Mouse (Mus musculus): ENCODE results near the gene Mlxip. TPM values are rescaled to one million over a fixed set of nuclear protein-coding genes. Genes with fewer than 3 reads are reported as not detected.

Gene Mlxip
- polyA plus RNA-seq, 1 experiment from 2014 or later: 20.7 TPM

DNA sequence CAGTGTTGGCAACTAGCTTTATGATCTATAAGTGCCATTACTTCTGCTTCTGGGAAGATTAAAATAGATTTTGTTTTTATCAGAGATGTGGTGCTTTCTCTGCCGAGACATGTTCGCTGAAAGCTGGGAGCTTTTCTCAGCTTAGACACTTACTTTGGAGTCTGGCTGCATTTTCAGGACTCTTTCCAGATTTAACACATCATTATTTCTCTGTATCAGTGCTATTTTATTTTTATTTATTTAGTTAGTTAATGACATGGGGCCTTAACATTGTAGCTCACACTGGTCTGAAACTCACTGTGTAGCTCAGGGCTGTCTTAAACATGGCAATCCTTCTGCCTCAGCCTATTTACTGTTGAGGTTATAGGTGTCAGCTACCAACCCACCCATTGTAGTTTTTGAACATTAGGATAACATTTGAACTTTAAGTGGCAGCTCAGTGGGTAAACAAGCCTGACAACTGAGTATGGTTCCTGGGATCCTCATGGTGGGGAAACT, 19.3 kb downstream of the Mlxip start:
- no peaks in the 10 kb centered on the region for H3K27me3 ChIP-seq
- peaks cover 5% of the 10 kb centered on the region; the same call in 1 of the 2 replicates for H3K36me3 ChIP-seq
- 92% methylated on average over 2 of the region's 2 CpGs for WGBS
- H3K4me3 ChIP-seq: no peak overlapping the region
- no peak overlapping the region for H3K9ac ChIP-seq
- peaks cover 18% of the 10 kb centered on the region for H3K4me1 ChIP-seq
- no peak for ATAC-seq (ENCODE audit: low FRiP score)
- H3K4me2 ChIP-seq (replicated peaks): no peak overlapping the region
- H3K9me3 ChIP-seq (replicated peaks): no peaks in the 10 kb centered on the region
- no peak overlapping the region for H3K27ac ChIP-seq

GRCm38 (mm10) chr5:123416149-123416548, 21.6 kb downstream of the Mlxip start:
- H3K4me2 ChIP-seq (replicated peaks): no peak overlapping the region
- 84% methylated on average over 3 of the region's 3 CpGs for WGBS
- H3K9ac ChIP-seq: no peak overlapping the region
- ATAC-seq (ENCODE audit: low FRiP score): no peak
- no peaks in the 10 kb centered on the region for H3K36me3 ChIP-seq
- H3K4me1 ChIP-seq: peaks cover 24% of the 10 kb centered on the region
- H3K27ac ChIP-seq: no peak overlapping the region
- H3K9me3 ChIP-seq (replicated peaks): no peaks in the 10 kb centered on the region
- no peak overlapping the region for H3K4me3 ChIP-seq
- H3K27me3 ChIP-seq: no peaks in the 10 kb centered on the region

GRCm38 (mm10) chr5:123416566-123417518, 22.2 kb downstream of the Mlxip start:
- no peak for ATAC-seq (ENCODE audit: low FRiP score)

GRCm38 (mm10) chr5:123423885-123424284, 29.3 kb downstream of the Mlxip start:
- Histone ChIP-seq H3K9me3 (replicated peaks) (peaks cover 6% of the 10 kb centered on the region; the same call in 1 of the 2 replicates), H3K4me1 (peaks cover 7% of the 10 kb centered on the region), H3K36me3 (peaks cover 6% of the 10 kb centered on the region; the same call in 1 of the 2 replicates), H3K4me3 (no peak overlapping the region), H3K27ac (no peak overlapping the region), H3K27me3 (no peaks in the 10 kb centered on the region), H3K9ac (no peak overlapping the region), H3K4me2 (replicated peaks) (no peak overlapping the region)
- WGBS: 62% methylated on average over 2 of the region's 2 CpGs
- ATAC-seq (ENCODE audit: low FRiP score): no peak

More at GRCm38 (mm10) chr5:123416566-123417518, 22.2 kb downstream of the Mlxip start:
- H3K9me3 ChIP-seq (replicated peaks): no peaks in the 10 kb centered on the region
- 63% methylated on average over 8 of the region's 8 CpGs for WGBS
- H3K36me3 ChIP-seq: no peaks in the 10 kb centered on the region
- no peak overlapping the region for H3K4me2 ChIP-seq (replicated peaks)
- no peak overlapping the region for H3K9ac ChIP-seq
- no peak overlapping the region for H3K27ac ChIP-seq
- H3K27me3 ChIP-seq: no peaks in the 10 kb centered on the region
- H3K4me3 ChIP-seq: no peak overlapping the region
- peaks cover 24% of the 10 kb centered on the region for H3K4me1 ChIP-seq

- no peaks in the 10 kb centered on the region for H3K27me3 ChIP-seq
- H3K9me3 ChIP-seq (replicated peaks): peaks cover 6% of the 10 kb centered on the region; the same call in 1 of the 2 replicates
- H3K4me2 ChIP-seq (replicated peaks): no peak overlapping the region
- no peak for ATAC-seq (ENCODE audit: low FRiP score)
- 100% methylated on average over 1 of the region's 1 CpGs for WGBS
- H3K9ac ChIP-seq: no peak overlapping the region
- no peak overlapping the region for H3K27ac ChIP-seq
- H3K36me3 ChIP-seq: peaks cover 6% of the 10 kb centered on the region; the same call in 1 of the 2 replicates
- H3K4me3 ChIP-seq: no peak overlapping the region
- peaks cover 7% of the 10 kb centered on the region; the same call in 1 of the 2 replicates for H3K4me1 ChIP-seq
Measured at GRCm38 (mm10) chr5:123427556-123427955, 33.0 kb downstream of the Mlxip start.

- Histone ChIP-seq H3K27me3 (no peaks in the 10 kb centered on the region), H3K4me2 (replicated peaks) (no peak overlapping the region), H3K27ac (peak overlapping the region; percentile 57; the same call in 1 of the 2 replicates), H3K9me3 (replicated peaks) (peaks cover 3% of the 10 kb centered on the region; the same call in 1 of the 2 replicates), H3K9ac (no peak overlapping the region), H3K36me3 (0 out of 2 replicates have a peak, but pooled peaks cover 2% of the 10 kb centered on the region), H3K4me1 (peaks cover 15% of the 10 kb centered on the region), H3K4me3 (no peak overlapping the region)
- WGBS: 76% methylated on average over 13 of the region's 13 CpGs
- ATAC-seq (ENCODE audit: low FRiP score): no peak
Measured at GRCm38 (mm10) chr5:123431524-123432304, 37.1 kb downstream of the Mlxip start.

DNA sequence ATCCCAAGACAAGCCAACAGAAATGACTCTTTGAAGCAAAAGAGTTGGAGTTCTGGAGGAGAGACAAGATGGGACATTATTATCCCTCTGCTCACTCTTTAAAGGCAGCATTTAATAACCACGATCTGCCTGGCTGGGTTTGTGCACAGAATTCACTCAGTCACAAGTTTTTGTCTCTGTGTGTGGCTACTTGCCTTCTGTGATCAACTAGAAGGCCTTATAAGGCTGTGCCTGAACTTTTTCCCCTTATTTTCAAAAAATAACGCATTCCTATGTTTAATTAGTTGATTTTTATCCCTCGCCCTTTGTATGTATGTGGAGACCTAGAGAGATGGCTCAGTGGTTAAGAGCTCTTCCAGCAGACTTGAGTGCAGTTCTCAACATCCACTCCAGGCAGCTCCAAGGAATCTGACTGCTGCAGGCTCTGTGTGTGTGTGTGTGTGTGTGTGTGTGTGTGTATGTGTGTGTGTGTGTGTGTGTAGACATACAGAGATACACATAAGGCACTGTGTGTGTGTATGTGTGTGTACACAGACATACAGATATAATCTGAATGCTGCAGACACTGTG, 37.8 kb downstream of the Mlxip start:
- peak overlapping the region; percentile 57; the same call in 1 of the 2 replicates for H3K27ac ChIP-seq
- WGBS: 75% methylated on average over 3 of the region's 3 CpGs
- H3K9ac ChIP-seq: no peak overlapping the region
- no peak overlapping the region for H3K4me2 ChIP-seq (replicated peaks)
- H3K27me3 ChIP-seq: no peaks in the 10 kb centered on the region
- H3K36me3 ChIP-seq: no peaks in the 10 kb centered on the region
- ATAC-seq (ENCODE audit: low FRiP score): no peak
- H3K4me3 ChIP-seq: no peak overlapping the region
- H3K9me3 ChIP-seq (replicated peaks): no peaks in the 10 kb centered on the region
- peaks cover 15% of the 10 kb centered on the region for H3K4me1 ChIP-seq

- Histone ChIP-seq H3K4me1 (peaks cover 15% of the 10 kb centered on the region), H3K9me3 (replicated peaks) (no peaks in the 10 kb centered on the region), H3K4me2 (replicated peaks) (no peak overlapping the region), H3K27ac (no peak overlapping the region), H3K36me3 (peaks cover 8% of the 10 kb centered on the region; the same call in 1 of the 2 replicates), H3K9ac (no peak overlapping the region), H3K27me3 (no peaks in the 10 kb centered on the region), H3K4me3 (no peak overlapping the region)
- no peak for ATAC-seq (ENCODE audit: low FRiP score)
- 67% methylated on average over 8 of the region's 8 CpGs for WGBS
Measured at GRCm38 (mm10) chr5:123436071-123436779, 41.6 kb downstream of the Mlxip start.

DNA sequence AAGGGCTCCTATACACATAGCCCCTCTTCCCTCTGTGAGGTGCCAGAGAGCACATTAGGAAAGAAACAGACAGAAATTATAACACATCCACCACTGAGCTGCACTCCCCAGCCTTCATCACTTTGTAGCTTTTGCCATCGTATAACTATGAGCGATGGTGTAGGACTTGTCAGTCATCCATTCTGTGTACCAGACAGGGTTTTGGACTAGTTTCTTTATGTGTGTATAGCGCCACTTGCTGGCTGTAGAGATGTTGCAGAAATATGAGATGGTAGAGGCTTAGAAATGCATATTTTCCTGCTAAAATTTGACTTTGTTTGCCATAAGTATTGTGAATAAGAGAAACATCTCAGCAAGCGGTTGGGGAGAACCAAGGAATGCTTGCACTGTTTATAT, 42.2 kb downstream of the Mlxip start:
- 36% methylated on average over 4 of the region's 4 CpGs for WGBS
- H3K4me3 ChIP-seq: no peak overlapping the region
- H3K27me3 ChIP-seq: no peaks in the 10 kb centered on the region

DNA sequence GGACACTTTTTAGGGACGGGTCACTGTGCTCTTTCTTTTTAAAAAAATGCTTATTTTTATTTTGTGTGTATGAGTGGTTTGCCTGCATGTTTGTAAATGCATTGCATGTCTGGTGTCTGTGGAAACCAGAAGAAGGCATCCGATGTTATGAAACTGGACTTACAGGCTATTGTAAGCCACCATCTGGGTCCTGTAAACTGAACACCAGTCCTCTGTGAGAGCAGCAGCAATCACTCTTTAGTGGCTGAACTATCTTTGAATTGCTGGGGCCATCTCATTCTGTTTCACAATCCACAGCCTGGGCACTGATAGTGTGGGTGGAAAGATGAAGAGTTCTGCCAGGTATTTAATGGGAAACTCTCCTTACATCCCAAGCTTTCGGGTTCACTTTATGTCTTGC, 43.8 kb downstream of the Mlxip start:
- ATAC-seq (ENCODE audit: low FRiP score): no peak
- no peak overlapping the region for H3K4me2 ChIP-seq (replicated peaks)
- no peak overlapping the region for H3K4me3 ChIP-seq
- H3K36me3 ChIP-seq: peaks cover 22% of the 10 kb centered on the region
- no peaks in the 10 kb centered on the region for H3K27me3 ChIP-seq
- no peak overlapping the region for H3K27ac ChIP-seq
- H3K9ac ChIP-seq: no peak overlapping the region
- no peaks in the 10 kb centered on the region for H3K9me3 ChIP-seq (replicated peaks)
- 85% methylated on average over 3 of the region's 3 CpGs for WGBS
- peaks cover 6% of the 10 kb centered on the region for H3K4me1 ChIP-seq

More for the DNA sequence above, 42.2 kb downstream of the Mlxip start:
- H3K27ac ChIP-seq: no peak overlapping the region
- no peak overlapping the region for H3K9ac ChIP-seq
- H3K4me2 ChIP-seq (replicated peaks): no peak overlapping the region
- peaks cover 8% of the 10 kb centered on the region; the same call in 1 of the 2 replicates for H3K36me3 ChIP-seq
- ATAC-seq (ENCODE audit: low FRiP score): no peak
- H3K4me1 ChIP-seq: peaks cover 15% of the 10 kb centered on the region
- no peaks in the 10 kb centered on the region for H3K9me3 ChIP-seq (replicated peaks)

DNA sequence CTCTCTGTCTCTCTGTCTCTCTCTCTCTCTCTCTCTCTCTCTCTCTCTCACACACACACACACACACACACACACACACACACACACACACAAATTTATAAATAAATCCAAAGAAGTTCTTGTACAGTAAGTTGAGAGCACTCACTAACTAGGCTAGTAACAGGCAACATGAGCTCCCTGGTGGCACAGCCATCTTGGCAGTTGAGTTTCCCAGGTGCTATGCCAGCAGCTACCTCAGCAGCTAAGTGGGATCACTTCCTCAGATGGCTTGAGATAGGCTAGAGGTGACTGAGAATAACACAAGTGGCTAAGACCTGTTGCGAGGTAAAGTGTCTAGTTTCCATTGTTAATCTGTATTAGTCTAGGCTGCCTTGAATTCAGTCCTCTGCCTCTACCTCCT, 44.7 kb downstream of the Mlxip start:
- Histone ChIP-seq H3K36me3 (peaks cover 23% of the 10 kb centered on the region), H3K27ac (no peak overlapping the region), H3K9ac (no peak overlapping the region), H3K4me2 (replicated peaks) (no peak overlapping the region), H3K4me1 (peaks cover 6% of the 10 kb centered on the region), H3K4me3 (no peak overlapping the region), H3K27me3 (no peaks in the 10 kb centered on the region), H3K9me3 (replicated peaks) (no peaks in the 10 kb centered on the region)
- 95% methylated on average over 1 of the region's 1 CpGs for WGBS
- no peak for ATAC-seq (ENCODE audit: low FRiP score)
